Mouse (Mus musculus) hindlimb bud, embryonic 11.5 days (tissue): ENCODE results near the gene Cdkn2b.

Source experiments
- DNase-seq: peaks from one replicate; pipeline ENCODE4 v3.0.0-alpha.2; 2012; ENCODE audit warnings: low read depth, low spot score; ENCODE audit errors: extremely low spot score

Cdkn2b gene

GRCm38 (mm10) chr4:89293516-89293915 is 17.3 kb downstream of the Cdkn2b start:
- no peak for DNase-seq

GRCm38 (mm10) chr4:89289028-89289427 is 21.8 kb downstream of the Cdkn2b start:
- DNase-seq: no peak

GRCm38 (mm10) chr4:89286566-89286965 is 24.3 kb downstream of the Cdkn2b start:
- DNase-seq: no peak

- DNase-seq: no peak
Measured at GRCm38 (mm10) chr4:89285688-89286087, 25.2 kb downstream of the Cdkn2b start.

- DNase-seq: no peak
Measured at GRCm38 (mm10) chr4:89282661-89283060, 28.2 kb downstream of the Cdkn2b start.

- DNase-seq: no peak
Measured at GRCm38 (mm10) chr4:89282036-89282566, 28.7 kb downstream of the Cdkn2b start.

- DNase-seq: no peak
Measured at GRCm38 (mm10) chr4:89281236-89281635, 29.6 kb downstream of the Cdkn2b start.

- DNase-seq: no peak
Measured at GRCm38 (mm10) chr4:89279641-89280040, 31.2 kb downstream of the Cdkn2b start.

- no peak for DNase-seq
Measured at GRCm38 (mm10) chr4:89277381-89277940, 33.4 kb downstream of the Cdkn2b start.

GRCm38 (mm10) chr4:89276669-89277219 is 34.1 kb downstream of the Cdkn2b start:
- no peak for DNase-seq

GRCm38 (mm10) chr4:89275811-89276584 is 34.8 kb downstream of the Cdkn2b start:
- no peak for DNase-seq

GRCm38 (mm10) chr4:89274829-89275548 is 35.9 kb downstream of the Cdkn2b start:
- no peak for DNase-seq

GRCm38 (mm10) chr4:89274006-89274405 is 36.8 kb downstream of the Cdkn2b start:
- no peak for DNase-seq

GRCm38 (mm10) chr4:89273585-89273984 is 37.3 kb downstream of the Cdkn2b start:
- DNase-seq: no peak

GRCm38 (mm10) chr4:89272961-89273540 is 37.8 kb downstream of the Cdkn2b start:
- no peak for DNase-seq

- DNase-seq: no peak
Measured at GRCm38 (mm10) chr4:89272101-89272718, 38.6 kb downstream of the Cdkn2b start.

- no peak for DNase-seq
Measured at GRCm38 (mm10) chr4:89257768-89258167, 53.1 kb downstream of the Cdkn2b start.
